Mouse (Mus musculus): ENCODE measurements around the gene Aldh4a1. TPM values are rescaled to one million over a fixed set of nuclear protein-coding genes. Genes with fewer than 3 reads are reported as not detected.
A peak's percentile ranks its signal among the peaks of the same experiment; 100 is the strongest.

The Aldh4a1 gene
- polyA plus RNA-seq, 1 experiment from 2014 or later = 18.6 TPM

DNA sequence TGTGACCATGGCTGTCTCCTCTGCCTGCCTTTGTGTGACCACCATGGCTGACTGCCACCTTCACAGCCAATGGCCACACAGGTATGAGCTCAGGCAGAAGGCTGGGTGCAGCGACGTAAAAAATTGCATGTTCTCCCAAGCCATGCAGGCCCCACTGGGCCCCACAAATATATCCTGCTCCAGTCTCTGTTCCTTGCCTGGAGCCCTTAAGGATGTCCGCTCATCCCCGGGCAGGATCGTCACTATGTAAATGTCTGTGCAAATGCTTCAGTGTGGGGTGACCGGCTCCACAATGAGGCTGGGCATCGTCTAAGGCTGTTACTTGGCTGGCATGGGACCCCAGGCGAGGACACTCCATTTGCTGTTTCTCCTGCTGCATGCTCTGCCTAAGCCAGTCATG lies 30.6 kb downstream of the Aldh4a1 start, which contains the start of gene Tas1r2:
TSS of gene Tas1r2 (plus strand) at position 301 of the 400 bp plus-strand sequence.
- Histone ChIP-seq H3K36me3 (ENCODE audit: control insufficient read depth, insufficient read depth, low read length) (peaks cover 10% of the 10 kb centered on the region; the same call in 1 of the 2 replicates), H3K4me3 (ENCODE audit: low read depth, low read length) (no peak within 1 kb of the TSS), H3K4me2 (ENCODE audit: low read length) (no peak within 1 kb of the TSS), H3K4me1 (ENCODE audit: control insufficient read depth, insufficient read depth, low read length) (no peaks in the 10 kb centered on the region), H3K27ac (ENCODE audit: low read depth, low read length) (no peak within 1 kb of the TSS), H3K27me3 (replicated peaks; ENCODE audit: control insufficient read depth, insufficient read depth, low read length) (no peaks in the 10 kb centered on the region), H3K9ac (ENCODE audit: low read length) (no peak within 1 kb of the TSS), H3K9me3 (replicated peaks; ENCODE audit: control insufficient read depth, low read length) (no peaks in the 10 kb centered on the region)
- DNase-seq (ENCODE audit: low spot score) (no peak), ATAC-seq (no peak)
- WGBS = 86% methylated on average over 8 of the region's 8 CpGs

DNA sequence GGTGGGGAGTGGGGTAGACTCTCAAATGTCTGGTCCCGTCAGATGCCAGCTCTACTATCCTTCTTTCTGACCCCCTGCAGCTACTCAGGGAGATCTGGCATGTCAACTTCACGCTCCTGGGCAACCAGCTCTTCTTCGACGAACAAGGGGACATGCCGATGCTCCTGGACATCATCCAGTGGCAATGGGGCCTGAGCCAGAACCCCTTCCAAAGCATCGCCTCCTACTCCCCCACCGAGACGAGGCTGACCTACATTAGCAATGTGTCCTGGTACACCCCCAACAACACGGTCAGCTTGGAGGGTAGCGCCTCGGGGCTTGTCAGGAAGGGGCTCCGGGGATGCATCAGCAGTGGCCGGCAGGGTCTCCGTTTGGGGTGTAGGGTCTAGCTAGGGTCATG lies 39.2 kb downstream of the Aldh4a1 start:
- Histone ChIP-seq H3K9me3 (replicated peaks; ENCODE audit: control insufficient read depth, low read length) (no peaks in the 10 kb centered on the region), H3K9ac (ENCODE audit: low read length) (no peak overlapping the region), H3K4me2 (ENCODE audit: low read length) (no peak overlapping the region), H3K36me3 (ENCODE audit: control insufficient read depth, insufficient read depth, low read length) (no peaks in the 10 kb centered on the region), H3K27ac (ENCODE audit: low read depth, low read length) (no peak overlapping the region), H3K4me1 (ENCODE audit: control insufficient read depth, insufficient read depth, low read length) (no peaks in the 10 kb centered on the region), H3K4me3 (ENCODE audit: low read depth, low read length) (no peak overlapping the region), H3K27me3 (replicated peaks; ENCODE audit: control insufficient read depth, insufficient read depth, low read length) (no peaks in the 10 kb centered on the region)
- no peak for ATAC-seq
- no peak for DNase-seq (ENCODE audit: low spot score)
- 86% methylated on average over 14 of the region's 14 CpGs for WGBS

DNA sequence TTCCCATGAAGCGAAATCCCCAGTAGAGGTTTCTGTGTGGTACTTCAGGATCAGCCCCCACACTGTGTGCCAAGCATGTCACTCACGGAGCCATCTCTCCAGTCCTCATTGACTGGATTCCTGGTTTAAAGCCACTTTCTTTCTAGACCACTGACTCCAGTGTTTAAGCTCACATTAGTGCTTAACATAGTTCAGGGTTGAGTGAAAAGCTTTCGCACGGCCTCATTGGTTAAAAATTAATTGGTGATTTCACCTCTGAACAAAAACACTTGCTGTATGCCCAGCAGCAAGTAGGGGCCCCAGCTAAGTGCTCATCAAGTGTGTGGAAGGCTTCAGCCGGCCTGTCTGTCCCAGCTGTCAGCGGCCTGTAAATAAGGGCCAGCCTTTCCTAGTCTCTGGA lies 45.0 kb downstream of the Aldh4a1 start:
- Histone ChIP-seq H3K4me2 (ENCODE audit: low read length) (no peak overlapping the region), H3K9ac (ENCODE audit: low read length) (no peak overlapping the region), H3K4me1 (ENCODE audit: control insufficient read depth, insufficient read depth, low read length) (no peaks in the 10 kb centered on the region), H3K9me3 (replicated peaks; ENCODE audit: control insufficient read depth, low read length) (no peaks in the 10 kb centered on the region), H3K27me3 (replicated peaks; ENCODE audit: control insufficient read depth, insufficient read depth, low read length) (no peaks in the 10 kb centered on the region), H3K36me3 (ENCODE audit: control insufficient read depth, insufficient read depth, low read length) (no peaks in the 10 kb centered on the region), H3K27ac (ENCODE audit: low read depth, low read length) (no peak overlapping the region), H3K4me3 (ENCODE audit: low read depth, low read length) (no peak overlapping the region)
- ATAC-seq (peak; percentile 44), DNase-seq (ENCODE audit: low spot score) (peak; percentile 64)
- WGBS = 15% methylated on average over 6 of the region's 6 CpGs

DNA sequence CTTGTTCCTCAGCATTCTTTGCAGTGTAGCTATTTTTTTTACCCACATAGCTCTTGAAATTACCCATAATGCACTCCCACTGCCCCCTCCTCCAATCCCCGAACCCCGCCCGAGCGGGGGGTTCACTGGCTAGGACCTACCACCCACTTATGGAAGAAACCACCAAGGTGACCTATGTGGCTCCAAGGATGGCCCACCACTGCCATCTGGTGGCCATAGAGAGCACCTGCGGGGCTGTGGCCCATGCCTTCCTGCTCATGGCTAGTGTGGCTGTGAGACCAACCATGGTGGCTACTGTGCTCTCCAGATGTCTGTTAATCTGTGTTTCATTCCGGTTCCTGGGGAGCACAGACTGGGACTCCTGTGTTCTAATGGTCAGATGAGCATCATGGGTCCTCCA lies 47.2 kb downstream of the Aldh4a1 start:
- no peaks in the 10 kb centered on the region for H3K4me1 ChIP-seq (ENCODE audit: control insufficient read depth, insufficient read depth, low read length)
- WGBS = 30% methylated on average over 6 of the region's 6 CpGs
- no peak overlapping the region for H3K4me2 ChIP-seq (ENCODE audit: low read length)
- H3K36me3 ChIP-seq (ENCODE audit: control insufficient read depth, insufficient read depth, low read length) = no peaks in the 10 kb centered on the region
- no peak overlapping the region for H3K27ac ChIP-seq (ENCODE audit: low read depth, low read length)
- no peak overlapping the region for H3K9ac ChIP-seq (ENCODE audit: low read length)
- ATAC-seq (peak; percentile 57; the same call in 1 of the 2 replicates), DNase-seq (ENCODE audit: low spot score) (peak; percentile 72)
- H3K27me3 ChIP-seq (replicated peaks; ENCODE audit: control insufficient read depth, insufficient read depth, low read length) = no peaks in the 10 kb centered on the region
- H3K4me3 ChIP-seq (ENCODE audit: low read depth, low read length) = no peak overlapping the region
- no peaks in the 10 kb centered on the region for H3K9me3 ChIP-seq (replicated peaks; ENCODE audit: control insufficient read depth, low read length)

DNA sequence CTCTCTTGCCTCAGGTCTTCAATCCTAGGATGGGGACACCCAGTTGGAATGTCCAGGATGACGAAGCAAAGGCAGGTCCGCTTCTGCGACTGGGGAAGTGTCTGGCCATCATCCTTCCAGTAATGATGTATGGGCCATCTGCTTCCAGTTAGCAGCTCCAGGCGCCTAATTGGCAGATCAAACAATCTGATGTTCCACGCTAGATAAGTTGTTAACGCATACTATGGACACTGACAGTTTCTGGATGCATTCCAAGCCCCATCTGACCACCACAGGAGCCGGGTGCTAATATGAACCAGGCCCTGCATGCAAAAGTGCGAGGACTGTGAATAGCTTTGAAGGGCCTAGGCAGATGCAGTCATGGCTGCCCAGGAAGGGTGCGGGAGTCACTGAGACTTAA lies 53.0 kb downstream of the Aldh4a1 start:
- no peak overlapping the region for H3K4me3 ChIP-seq (ENCODE audit: low read depth, low read length)
- DNase-seq (ENCODE audit: low spot score) (peak; percentile 68), ATAC-seq (no peak)
- no peaks in the 10 kb centered on the region for H3K27me3 ChIP-seq (replicated peaks; ENCODE audit: control insufficient read depth, insufficient read depth, low read length)
- WGBS = 56% methylated on average over 9 of the region's 9 CpGs
- H3K9me3 ChIP-seq (replicated peaks; ENCODE audit: control insufficient read depth, low read length) = no peaks in the 10 kb centered on the region
- H3K27ac ChIP-seq (ENCODE audit: low read depth, low read length) = no peak overlapping the region
- no peak overlapping the region for H3K9ac ChIP-seq (ENCODE audit: low read length)
- no peak overlapping the region for H3K4me2 ChIP-seq (ENCODE audit: low read length)
- no peaks in the 10 kb centered on the region for H3K36me3 ChIP-seq (ENCODE audit: control insufficient read depth, insufficient read depth, low read length)
- no peaks in the 10 kb centered on the region for H3K4me1 ChIP-seq (ENCODE audit: control insufficient read depth, insufficient read depth, low read length)

DNA sequence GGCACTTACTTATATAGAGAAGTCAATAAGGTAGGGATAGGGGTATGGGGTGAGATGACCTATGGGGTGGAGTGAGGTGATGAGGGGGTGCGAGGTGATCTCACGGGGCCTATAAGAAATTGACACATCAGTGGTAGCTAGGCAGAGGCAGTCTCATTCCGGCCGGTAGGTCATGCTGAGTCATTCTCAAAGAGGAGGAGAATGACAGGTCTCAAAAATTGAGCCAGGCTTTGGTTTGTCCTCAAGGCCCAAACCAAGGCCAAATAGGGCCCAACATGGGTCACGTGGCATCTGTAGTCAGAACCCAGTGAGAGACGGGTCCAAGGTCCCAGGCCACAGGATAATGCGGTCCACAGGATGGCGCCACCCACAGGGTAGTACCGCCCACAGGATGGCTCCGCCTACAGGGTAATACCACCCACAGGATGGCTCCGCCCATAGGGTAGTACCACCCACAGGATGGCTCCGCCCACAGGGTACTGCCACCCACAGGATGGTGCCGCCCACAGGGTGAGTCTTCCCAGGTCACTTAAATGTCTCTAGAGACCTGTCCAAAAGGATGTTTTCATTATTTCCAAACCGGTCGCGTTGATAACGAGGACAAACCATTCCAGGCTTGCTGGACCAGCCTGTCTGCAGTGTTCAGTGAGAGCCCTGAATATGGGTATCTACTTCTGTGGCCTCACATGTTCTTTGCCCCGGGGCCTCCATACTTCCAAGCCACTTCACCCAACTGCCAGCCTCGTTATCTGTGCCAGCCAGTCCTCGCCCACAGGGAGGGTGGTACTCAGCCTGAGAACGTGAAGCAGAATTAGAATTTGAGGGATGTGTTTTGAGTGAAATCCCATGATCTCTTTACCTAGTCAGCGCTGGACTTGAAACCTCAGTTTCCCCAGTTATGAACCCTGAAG lies 61.3 kb downstream of the Aldh4a1 start:
- DNase-seq (ENCODE audit: low spot score) (no peak), ATAC-seq (no peak)
- H3K9ac ChIP-seq (ENCODE audit: low read length) = no peak overlapping the region
- H3K36me3 ChIP-seq (ENCODE audit: control insufficient read depth, insufficient read depth, low read length) = no peaks in the 10 kb centered on the region
- H3K4me1 ChIP-seq (ENCODE audit: control insufficient read depth, insufficient read depth, low read length) = no peaks in the 10 kb centered on the region
- H3K9me3 ChIP-seq (replicated peaks; ENCODE audit: control insufficient read depth, low read length) = no peaks in the 10 kb centered on the region
- no peak overlapping the region for H3K27ac ChIP-seq (ENCODE audit: low read depth, low read length)
- no peak overlapping the region for H3K4me3 ChIP-seq (ENCODE audit: low read depth, low read length)
- WGBS = 75% methylated on average over 22 of the region's 22 CpGs
- no peak overlapping the region for H3K4me2 ChIP-seq (ENCODE audit: low read length)
- no peaks in the 10 kb centered on the region for H3K27me3 ChIP-seq (replicated peaks; ENCODE audit: control insufficient read depth, insufficient read depth, low read length)

DNA sequence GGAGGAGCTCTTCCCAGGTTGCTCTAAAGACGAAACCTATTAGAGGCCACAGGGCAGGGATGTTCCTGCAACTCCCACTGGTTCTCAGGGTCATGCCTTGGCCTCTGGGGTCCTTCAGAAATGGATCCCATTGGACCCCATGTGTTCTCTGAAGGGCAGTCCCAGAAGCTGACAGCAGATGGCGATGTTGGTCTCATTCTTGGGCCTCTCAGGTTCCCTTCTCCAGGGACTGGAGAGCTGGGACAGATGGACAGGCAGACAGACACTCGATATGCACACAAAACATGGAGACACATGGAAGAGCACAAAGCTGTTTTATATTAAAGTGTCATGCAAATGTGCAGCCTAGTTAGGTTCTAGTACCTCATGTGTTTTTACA lies 62.0 kb downstream of the Aldh4a1 start:
- Histone ChIP-seq H3K4me3 (ENCODE audit: low read depth, low read length) (no peak overlapping the region), H3K4me1 (ENCODE audit: control insufficient read depth, insufficient read depth, low read length) (no peaks in the 10 kb centered on the region), H3K9me3 (replicated peaks; ENCODE audit: control insufficient read depth, low read length) (no peaks in the 10 kb centered on the region), H3K4me2 (ENCODE audit: low read length) (no peak overlapping the region), H3K27ac (ENCODE audit: low read depth, low read length) (no peak overlapping the region), H3K27me3 (replicated peaks; ENCODE audit: control insufficient read depth, insufficient read depth, low read length) (no peaks in the 10 kb centered on the region), H3K9ac (ENCODE audit: low read length) (no peak overlapping the region), H3K36me3 (ENCODE audit: control insufficient read depth, insufficient read depth, low read length) (no peaks in the 10 kb centered on the region)
- DNase-seq (ENCODE audit: low spot score) (peak; percentile 79), ATAC-seq (0 out of 2 replicates have a peak, but pooled peaks have one; percentile 44)
- WGBS = 6% methylated on average over 3 of the region's 3 CpGs

DNA sequence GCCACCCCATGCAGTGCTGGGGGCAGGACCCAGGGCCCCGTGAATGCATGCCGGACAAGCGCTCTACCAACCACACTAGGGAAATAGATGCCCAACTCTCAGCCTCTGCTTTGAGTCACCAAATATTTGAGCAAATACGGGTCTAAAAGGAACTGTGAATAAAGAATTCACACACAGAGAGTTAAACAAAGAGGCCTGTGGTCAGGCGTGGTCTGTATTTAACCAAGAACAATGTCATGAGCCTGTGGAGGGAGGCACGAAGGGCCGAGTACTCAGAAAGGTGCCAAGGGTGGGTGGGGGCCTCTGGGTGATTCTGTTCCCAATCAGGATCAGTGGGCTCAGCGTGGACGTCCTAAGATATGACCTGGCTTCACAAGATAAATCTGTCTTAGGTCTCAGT lies 65.4 kb downstream of the Aldh4a1 start:
- no peaks in the 10 kb centered on the region for H3K36me3 ChIP-seq (ENCODE audit: control insufficient read depth, insufficient read depth, low read length)
- H3K9ac ChIP-seq (ENCODE audit: low read length) = no peak overlapping the region
- H3K4me3 ChIP-seq (ENCODE audit: low read depth, low read length) = no peak overlapping the region
- no peak overlapping the region for H3K27ac ChIP-seq (ENCODE audit: low read depth, low read length)
- H3K27me3 ChIP-seq (replicated peaks; ENCODE audit: control insufficient read depth, insufficient read depth, low read length) = no peaks in the 10 kb centered on the region
- ATAC-seq (no peak), DNase-seq (ENCODE audit: low spot score) (no peak)
- H3K4me2 ChIP-seq (ENCODE audit: low read length) = no peak overlapping the region
- WGBS = 48% methylated on average over 9 of the region's 9 CpGs
- no peaks in the 10 kb centered on the region for H3K4me1 ChIP-seq (ENCODE audit: control insufficient read depth, insufficient read depth, low read length)
- H3K9me3 ChIP-seq (replicated peaks; ENCODE audit: control insufficient read depth, low read length) = no peaks in the 10 kb centered on the region

DNA sequence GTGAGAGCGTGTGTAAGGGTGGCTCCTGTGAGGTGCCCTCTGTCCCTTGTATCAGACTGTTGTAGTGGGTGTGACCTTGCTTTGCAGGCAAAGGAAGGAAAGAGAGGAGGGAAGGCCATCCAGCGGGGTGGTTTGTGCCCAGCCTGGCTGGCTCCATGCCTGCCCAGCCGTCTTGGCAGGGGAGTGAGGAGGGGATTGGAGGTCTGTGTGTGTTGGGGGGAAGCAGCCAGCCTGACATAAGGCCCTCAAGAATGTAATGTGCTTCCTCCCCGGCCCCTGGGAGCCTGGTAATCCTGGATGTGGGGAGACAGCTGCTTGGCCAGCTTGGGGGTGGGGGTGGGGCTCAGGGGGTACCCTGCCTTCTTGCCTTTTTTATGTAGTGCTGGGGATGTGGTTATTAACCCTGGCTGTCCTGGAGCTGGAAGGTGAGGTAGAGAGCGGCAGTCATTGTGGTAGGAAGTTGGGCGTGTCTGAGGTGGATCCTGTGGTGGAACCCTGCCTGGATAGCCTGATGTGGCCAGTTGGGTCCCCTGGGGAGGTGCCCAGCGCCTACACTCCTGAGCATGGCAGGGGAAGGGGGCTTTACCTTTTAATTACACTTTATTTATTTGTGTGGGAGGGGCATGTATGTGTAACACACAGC lies 67.1 kb downstream of the Aldh4a1 start:
- no peaks in the 10 kb centered on the region for H3K36me3 ChIP-seq (ENCODE audit: control insufficient read depth, insufficient read depth, low read length)
- no peaks in the 10 kb centered on the region for H3K9me3 ChIP-seq (replicated peaks; ENCODE audit: control insufficient read depth, low read length)
- no peak overlapping the region for H3K27ac ChIP-seq (ENCODE audit: low read depth, low read length)
- no peaks in the 10 kb centered on the region for H3K4me1 ChIP-seq (ENCODE audit: control insufficient read depth, insufficient read depth, low read length)
- H3K27me3 ChIP-seq (replicated peaks; ENCODE audit: control insufficient read depth, insufficient read depth, low read length) = no peaks in the 10 kb centered on the region
- 31% methylated on average over 7 of the region's 7 CpGs for whole genome bisulfite sequencing
- DNase-seq (ENCODE audit: low spot score) = peak; percentile 35
- ATAC-seq = no peak
- no peak overlapping the region for H3K4me3 ChIP-seq (ENCODE audit: low read depth, low read length)
- no peak overlapping the region for H3K4me2 ChIP-seq (ENCODE audit: low read length)
- H3K9ac ChIP-seq (ENCODE audit: low read length) = no peak overlapping the region

Measured in forebrain, embryonic 14.5 days (tissue).